Mouse (Mus musculus) midbrain, embryonic 12.5 days (tissue): ENCODE measurements at regions not wholly inside any gene's neighbourhood (a gene's known extent, or its start where the extent isn't known, plus 50 kb on each side); places are given as distances from the start of the nearest gene placed in this dataset.

Experiments
- ATAC-seq: fragments of 200-750 bp; cut with Nextera tagmentation; 2 replicates; pipeline ENCODE4 v1.8.0; 2017; ENCODE audit warnings: low read depth, moderate TSS enrichment, moderate library complexity; ENCODE audit not compliant: low FRiP score
- H3K27ac ChIP-seq: fragments of 300-500 bp; sonication (generic); replicated peaks from 2 replicates; pipeline ENCODE4 v1.5.1; 2016; ENCODE audit warnings: mild to moderate bottlenecking
- H3K27me3 ChIP-seq: fragments of 300-500 bp; sonication (generic); 2 replicates; pipeline ENCODE4 v1.6.1; 2016; ENCODE audit warnings: mild to moderate bottlenecking
- H3K36me3 ChIP-seq: fragments of 300-500 bp; sonication (generic); 2 replicates; pipeline ENCODE4 v1.6.1; 2016
- H3K4me1 ChIP-seq: fragments of 300-500 bp; sonication (generic); 2 replicates; pipeline ENCODE4 v1.6.1; 2016
- H3K4me2 ChIP-seq: fragments of 300-500 bp; sonication (generic); replicated peaks from 2 replicates; pipeline ENCODE4 v1.6.1; 2016; ENCODE audit warnings: mild to moderate bottlenecking, moderate library complexity
- H3K4me3 ChIP-seq: fragments of 300-500 bp; sonication (generic); 2 replicates; pipeline ENCODE4 v1.5.1; 2016; ENCODE audit warnings: mild to moderate bottlenecking
- H3K9ac ChIP-seq: fragments of 300-500 bp; sonication (generic); replicated peaks from 2 replicates; pipeline ENCODE4 v1.6.1; 2016; ENCODE audit warnings: mild to moderate bottlenecking, moderate library complexity
- H3K9me3 ChIP-seq: fragments of 300-500 bp; sonication (generic); 2 replicates; pipeline ENCODE4 v1.6.1; 2016; ENCODE audit warnings: mild to moderate bottlenecking
- WGBS: fragments of 180-500 bp; shearing (Covaris S2); methylation state at CpG from one replicate; pipeline ENCODE4 v1.1.7; 2016; 5-methylcytosine and 5-hydroxymethylcytosine counted together

DNA sequence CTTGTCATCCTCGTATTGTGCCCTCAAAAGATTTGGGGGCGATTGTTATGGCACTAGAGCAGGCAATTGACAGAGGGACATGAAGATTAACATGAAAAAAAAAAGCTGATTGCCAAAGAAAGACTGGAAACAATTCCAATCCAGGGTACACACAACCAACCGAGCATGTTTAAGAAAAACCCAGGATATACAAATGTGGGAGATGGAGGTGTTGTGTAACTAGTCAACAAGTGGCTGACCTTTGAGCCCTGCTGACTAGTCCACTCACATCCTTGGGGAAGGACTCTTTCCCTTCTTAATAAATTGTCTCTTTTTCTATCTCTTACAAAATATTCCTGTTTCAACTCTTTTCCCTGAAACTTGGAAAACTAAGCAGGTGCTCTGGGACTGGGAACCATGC lies 484.9 kb upstream of the Gm5415 start:
- 57% methylated on average over 3 of the region's 3 CpGs for WGBS
- no peak overlapping the region for H3K4me3 ChIP-seq
- H3K4me2 ChIP-seq = no peak overlapping the region
- no peak for ATAC-seq
- no peak overlapping the region for H3K9ac ChIP-seq
- no peaks in the 10 kb centered on the region for H3K27me3 ChIP-seq
- H3K9me3 ChIP-seq = no peaks in the 10 kb centered on the region
- 0 out of 2 replicates have a peak, but pooled peaks cover under 1% of the 10 kb centered on the region for H3K4me1 ChIP-seq
- no peak overlapping the region for H3K27ac ChIP-seq
- H3K36me3 ChIP-seq = no peaks in the 10 kb centered on the region

DNA sequence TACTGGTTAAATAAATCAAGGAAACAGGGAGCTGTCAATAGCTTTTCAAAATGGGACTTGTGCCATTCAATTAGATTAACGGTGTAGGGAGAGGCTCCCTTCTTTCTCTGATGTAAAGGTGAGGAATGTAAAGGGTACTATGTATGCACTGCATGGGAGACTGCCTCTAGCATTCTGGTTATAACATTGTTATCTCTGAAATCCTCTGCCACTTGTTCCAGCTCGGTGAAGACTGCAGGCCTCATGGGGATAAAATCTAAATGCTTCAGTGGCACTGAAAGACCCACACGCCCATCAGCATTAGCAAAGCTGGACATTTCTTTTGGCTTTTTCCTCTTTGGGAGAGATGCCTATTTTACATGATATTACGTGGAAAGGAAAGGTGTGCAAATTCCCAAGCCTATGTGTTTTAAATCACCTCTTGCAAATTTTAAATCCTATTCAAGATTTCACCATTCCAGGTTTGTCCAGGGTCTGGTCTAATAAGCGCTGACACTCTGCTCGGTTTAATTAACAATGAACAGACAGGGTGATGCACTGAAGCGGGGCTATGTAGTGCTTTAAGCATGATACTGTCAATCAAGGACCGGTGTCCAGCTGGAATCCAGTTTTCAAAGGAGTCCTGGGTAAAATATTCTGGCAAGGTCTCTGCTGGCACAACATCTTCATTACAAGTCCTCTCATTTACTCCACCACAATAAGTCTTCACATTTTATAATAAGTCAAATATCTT lies 479.8 kb upstream of the Gm5415 start:
- Histone ChIP-seq H3K27ac (peak overlapping the region; percentile 60; the same call in 1 of the 2 replicates), H3K9me3 (no peaks in the 10 kb centered on the region), H3K4me3 (no peak overlapping the region), H3K4me1 (peaks cover 13% of the 10 kb centered on the region; the same call in 1 of the 2 replicates), H3K9ac (no peak overlapping the region), H3K27me3 (no peaks in the 10 kb centered on the region), H3K4me2 (no peak overlapping the region; the same call in 1 of the 2 replicates), H3K36me3 (no peaks in the 10 kb centered on the region)
- WGBS = 14% methylated on average over 8 of the region's 8 CpGs
- peak; percentile 84 for ATAC-seq

DNA sequence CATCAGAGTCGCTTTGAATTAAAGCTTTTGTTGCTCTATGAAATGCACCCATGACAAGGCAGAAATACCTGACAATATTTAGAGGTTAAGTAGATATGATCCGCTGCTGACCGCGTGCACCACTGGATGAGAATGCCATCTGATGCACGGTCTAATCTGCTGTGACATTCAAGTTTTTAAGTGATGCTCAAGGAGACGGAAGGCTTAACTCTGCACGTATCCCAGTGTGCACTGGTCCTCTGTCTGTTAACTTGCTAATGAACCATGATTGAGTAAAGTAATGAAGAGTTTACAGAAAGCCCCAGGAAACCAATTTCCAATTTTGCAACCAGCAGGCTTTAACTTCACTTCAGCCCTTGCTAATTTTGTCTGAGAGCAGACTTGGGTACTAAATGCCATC lies 478.3 kb upstream of the Gm5415 start:
- Histone ChIP-seq H3K27me3 (no peaks in the 10 kb centered on the region), H3K9me3 (no peaks in the 10 kb centered on the region), H3K36me3 (no peaks in the 10 kb centered on the region), H3K4me2 (no peak overlapping the region), H3K27ac (no peak overlapping the region), H3K4me1 (peaks cover 13% of the 10 kb centered on the region; the same call in 1 of the 2 replicates), H3K4me3 (no peak overlapping the region), H3K9ac (no peak overlapping the region)
- peak; percentile 50; the same call in 1 of the 2 replicates for ATAC-seq
- 18% methylated on average over 7 of the region's 7 CpGs for WGBS

DNA sequence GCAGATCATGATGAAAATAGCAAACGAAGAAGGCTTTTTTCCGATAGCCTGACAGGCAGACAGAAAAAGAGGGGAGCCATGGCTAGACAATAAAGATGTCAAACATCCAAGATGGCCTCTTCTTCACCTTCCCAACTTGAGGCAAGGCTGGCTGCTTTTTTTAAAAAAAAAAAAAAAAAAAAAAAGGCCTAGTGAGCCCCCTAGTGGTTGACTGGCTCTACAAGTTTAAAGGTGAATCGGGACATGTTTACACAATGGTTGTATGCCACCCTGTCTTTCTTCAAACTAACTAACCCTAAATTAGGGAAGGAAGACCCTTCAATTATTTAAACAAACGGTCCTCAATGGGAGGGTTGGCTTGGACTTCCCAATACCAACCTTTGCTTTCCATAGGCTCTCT lies 475.8 kb upstream of the Gm5415 start:
- Histone ChIP-seq H3K27ac (no peak overlapping the region), H3K9me3 (no peaks in the 10 kb centered on the region), H3K4me2 (no peak overlapping the region), H3K4me1 (peaks cover 13% of the 10 kb centered on the region; the same call in 1 of the 2 replicates), H3K27me3 (no peaks in the 10 kb centered on the region), H3K36me3 (no peaks in the 10 kb centered on the region), H3K4me3 (no peak overlapping the region), H3K9ac (no peak overlapping the region)
- no peak for ATAC-seq
- WGBS = 85% methylated on average over 4 of the region's 4 CpGs

DNA sequence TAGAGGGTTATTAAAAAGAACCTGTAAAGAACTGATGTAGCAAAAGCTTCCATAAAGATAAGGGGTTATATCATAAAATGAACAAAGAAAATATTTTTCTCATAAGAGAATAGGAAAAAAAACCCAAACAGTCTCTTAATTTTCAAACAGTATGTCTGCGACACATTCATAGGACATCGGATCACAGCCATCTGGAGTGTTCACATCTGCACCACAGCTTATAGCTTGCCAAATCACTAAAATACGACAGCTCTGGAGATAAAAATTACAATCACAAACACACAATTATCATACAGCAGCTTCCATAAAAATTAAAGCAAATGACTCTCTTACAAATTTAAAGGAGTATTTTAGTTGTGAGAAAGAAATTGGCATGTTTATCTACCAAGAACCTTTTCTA lies 456.9 kb upstream of the Gm5415 start:
- Histone ChIP-seq H3K27me3 (no peaks in the 10 kb centered on the region), H3K9me3 (no peaks in the 10 kb centered on the region), H3K9ac (no peak overlapping the region), H3K27ac (no peak overlapping the region), H3K36me3 (no peaks in the 10 kb centered on the region), H3K4me1 (no peaks in the 10 kb centered on the region), H3K4me2 (no peak overlapping the region), H3K4me3 (no peak overlapping the region)
- no peak for ATAC-seq
- WGBS = 92% methylated on average over 3 of the region's 3 CpGs

DNA sequence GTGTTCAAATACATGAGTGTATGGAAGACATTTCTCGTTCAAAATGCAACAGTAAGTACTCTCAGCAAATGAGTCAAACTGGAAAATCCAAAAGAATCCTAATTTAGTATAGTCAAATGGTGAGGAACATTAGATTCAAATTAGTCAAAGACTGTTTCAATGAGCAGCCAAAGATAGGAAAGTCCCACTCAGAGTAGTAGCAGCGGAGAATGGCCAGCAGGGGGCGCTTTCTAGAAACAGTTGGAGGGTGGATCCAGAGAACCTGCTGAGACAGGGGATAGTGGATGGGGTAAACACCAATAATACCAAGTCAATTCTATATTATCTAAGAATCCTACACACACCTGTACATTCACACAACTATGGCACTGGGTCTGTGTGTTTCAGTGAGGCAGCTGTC lies 417.9 kb upstream of the Gm5415 start:
- Histone ChIP-seq H3K4me1 (no peaks in the 10 kb centered on the region), H3K9ac (no peak overlapping the region), H3K36me3 (no peaks in the 10 kb centered on the region), H3K27ac (no peak overlapping the region), H3K4me2 (no peak overlapping the region), H3K27me3 (no peaks in the 10 kb centered on the region), H3K4me3 (no peak overlapping the region), H3K9me3 (no peaks in the 10 kb centered on the region)
- 69% methylated on average over 3 of the region's 3 CpGs for WGBS
- ATAC-seq = no peak

DNA sequence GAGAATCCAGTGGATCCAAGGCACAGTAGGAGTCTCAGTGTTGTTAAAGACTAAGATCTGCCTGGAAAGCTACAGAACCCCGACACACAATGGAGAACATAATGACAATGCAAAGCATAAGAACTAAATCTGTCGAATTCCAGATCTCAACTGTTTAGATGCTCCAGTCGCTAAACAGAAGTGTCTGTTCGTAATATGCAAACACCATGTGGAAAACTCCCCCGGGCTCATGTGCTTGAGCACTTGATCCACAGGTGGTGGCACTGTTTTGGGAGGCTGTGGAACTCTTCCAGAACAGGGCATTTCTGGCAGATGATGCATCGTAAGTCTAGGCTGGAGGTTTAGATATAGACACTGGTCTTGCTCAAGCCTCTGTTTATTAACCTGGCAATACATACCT lies 412.2 kb upstream of the Gm5415 start:
- no peak overlapping the region for H3K4me3 ChIP-seq
- no peaks in the 10 kb centered on the region for H3K9me3 ChIP-seq
- no peak overlapping the region for H3K9ac ChIP-seq
- no peak overlapping the region for H3K27ac ChIP-seq
- no peaks in the 10 kb centered on the region for H3K27me3 ChIP-seq
- no peak overlapping the region for H3K4me2 ChIP-seq
- H3K36me3 ChIP-seq = no peaks in the 10 kb centered on the region
- ATAC-seq = no peak
- no peaks in the 10 kb centered on the region for H3K4me1 ChIP-seq
- WGBS = 88% methylated on average over 6 of the region's 6 CpGs

DNA sequence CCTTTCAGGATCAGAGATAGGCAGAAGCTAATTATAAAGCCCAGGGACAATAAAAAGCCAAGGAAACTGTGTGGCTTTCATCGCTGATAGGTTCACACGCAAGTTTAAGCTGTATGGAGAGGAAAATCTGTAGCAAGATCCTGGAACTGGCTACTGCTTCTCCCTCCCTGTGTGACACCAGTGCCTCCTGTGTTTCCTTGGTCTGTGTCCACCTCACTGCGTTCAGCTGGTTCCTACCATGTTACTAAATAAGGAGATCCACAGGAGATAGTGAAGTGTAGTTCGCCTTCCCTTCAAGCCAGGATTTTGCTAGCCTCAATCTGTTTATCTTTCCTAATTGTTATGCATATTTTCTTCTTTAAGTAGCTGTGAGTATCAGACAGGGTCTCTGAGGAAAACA lies 399.2 kb upstream of the Gm5415 start:
- 76% methylated on average over 4 of the region's 4 CpGs for WGBS
- H3K36me3 ChIP-seq = no peaks in the 10 kb centered on the region
- no peaks in the 10 kb centered on the region for H3K27me3 ChIP-seq
- H3K9me3 ChIP-seq = no peaks in the 10 kb centered on the region
- H3K4me1 ChIP-seq = no peaks in the 10 kb centered on the region; the same call in 1 of the 2 replicates
- no peak overlapping the region for H3K9ac ChIP-seq
- no peak overlapping the region for H3K4me3 ChIP-seq
- no peak overlapping the region for H3K27ac ChIP-seq
- ATAC-seq = no peak
- no peak overlapping the region for H3K4me2 ChIP-seq

DNA sequence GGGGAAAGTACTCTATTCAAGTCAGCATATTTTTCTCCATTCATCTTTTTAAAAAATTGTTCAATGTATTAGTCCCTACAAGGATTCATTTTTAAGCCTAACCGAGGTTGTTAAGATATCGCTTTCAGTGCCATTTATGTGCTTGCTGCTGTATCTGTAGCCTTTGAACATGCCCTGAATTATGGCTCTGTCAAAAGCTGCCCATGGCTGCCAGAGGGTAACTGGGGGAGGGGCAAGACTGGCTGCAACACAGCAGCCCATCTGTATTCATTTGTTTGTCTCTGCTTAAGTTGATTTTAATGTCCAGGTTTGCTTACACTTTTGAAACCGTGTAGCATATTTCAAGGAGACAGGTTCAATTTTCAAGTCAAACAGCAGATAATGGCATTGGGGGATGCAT lies 383.3 kb upstream of the Gm5415 start:
- Histone ChIP-seq H3K27me3 (no peaks in the 10 kb centered on the region), H3K4me1 (no peaks in the 10 kb centered on the region), H3K9ac (no peak overlapping the region), H3K4me3 (no peak overlapping the region), H3K4me2 (no peak overlapping the region), H3K36me3 (no peaks in the 10 kb centered on the region), H3K9me3 (no peaks in the 10 kb centered on the region), H3K27ac (no peak overlapping the region)
- 85% methylated on average over 3 of the region's 3 CpGs for WGBS
- ATAC-seq = no peak

DNA sequence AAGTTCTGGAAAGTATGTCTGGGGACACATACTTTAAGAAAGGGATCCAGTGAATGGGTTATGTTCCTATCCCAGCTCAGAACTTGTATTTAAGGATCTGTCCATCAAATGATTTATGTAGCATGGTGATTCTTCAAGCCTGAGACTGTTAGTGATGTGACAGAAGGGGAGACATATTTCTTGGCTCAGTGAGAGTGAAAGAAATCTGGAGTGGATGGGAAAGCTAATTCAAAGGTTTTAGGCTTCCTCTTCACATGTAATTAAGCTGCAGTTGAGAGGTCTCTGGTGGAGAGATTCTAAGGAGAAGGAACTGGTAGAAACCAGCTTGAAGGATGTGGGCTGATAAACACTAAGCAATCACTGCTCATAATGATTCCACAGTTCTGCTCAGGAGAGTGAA lies 355.3 kb upstream of the Gm5415 start:
- no peak overlapping the region for H3K27ac ChIP-seq
- H3K4me3 ChIP-seq = no peak overlapping the region
- ATAC-seq = no peak
- no peaks in the 10 kb centered on the region for H3K9me3 ChIP-seq
- H3K4me1 ChIP-seq = no peaks in the 10 kb centered on the region
- no peaks in the 10 kb centered on the region for H3K36me3 ChIP-seq
- H3K9ac ChIP-seq = no peak overlapping the region
- H3K27me3 ChIP-seq = no peaks in the 10 kb centered on the region
- no peak overlapping the region for H3K4me2 ChIP-seq

DNA sequence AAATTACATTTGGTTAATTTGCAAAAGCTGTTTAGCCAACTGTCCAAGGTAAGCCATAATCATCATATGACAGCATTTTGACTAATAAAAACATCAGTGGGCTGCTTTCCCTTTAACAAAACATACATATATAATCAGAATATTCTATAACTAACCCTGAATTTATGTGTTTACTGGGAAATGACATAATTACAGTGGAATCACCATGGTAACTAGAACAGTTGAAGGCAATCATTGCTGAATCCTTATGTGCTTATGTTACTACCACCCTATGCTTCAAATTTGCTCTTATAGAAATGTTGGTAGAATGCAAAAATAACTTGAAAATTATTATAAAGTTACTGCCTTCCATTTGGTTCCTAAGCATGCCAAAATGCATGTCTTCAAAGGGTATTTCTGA lies 340.6 kb upstream of the Gm5415 start:
- no peaks in the 10 kb centered on the region for H3K9me3 ChIP-seq
- no peak overlapping the region for H3K27ac ChIP-seq
- no peak for ATAC-seq
- H3K36me3 ChIP-seq = no peaks in the 10 kb centered on the region
- H3K4me1 ChIP-seq = no peaks in the 10 kb centered on the region
- H3K9ac ChIP-seq = no peak overlapping the region
- no peak overlapping the region for H3K4me2 ChIP-seq
- no peaks in the 10 kb centered on the region for H3K27me3 ChIP-seq
- no peak overlapping the region for H3K4me3 ChIP-seq

DNA sequence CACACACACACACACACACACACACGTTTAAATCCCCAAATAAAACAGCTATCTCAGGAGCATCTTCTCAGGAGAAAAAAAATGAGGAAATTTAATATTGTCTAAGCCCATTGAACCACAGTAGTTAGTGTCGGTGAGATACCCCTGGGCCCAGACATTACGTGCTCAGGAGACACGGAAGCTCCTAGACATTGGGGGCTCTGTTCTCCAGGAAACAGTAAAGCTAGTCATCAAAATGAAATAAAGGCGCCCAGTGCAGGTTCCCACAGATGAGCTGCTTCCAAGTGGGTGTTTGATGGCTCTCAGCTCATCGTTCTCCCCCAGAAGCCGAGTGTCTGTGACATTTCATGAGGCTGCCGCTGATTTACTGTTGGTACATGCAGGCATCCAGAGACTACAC lies 325.8 kb upstream of the Gm5415 start:
- Histone ChIP-seq H3K9me3 (no peaks in the 10 kb centered on the region), H3K4me3 (no peak overlapping the region), H3K4me2 (no peak overlapping the region), H3K9ac (no peak overlapping the region), H3K36me3 (no peaks in the 10 kb centered on the region), H3K4me1 (no peaks in the 10 kb centered on the region), H3K27me3 (no peaks in the 10 kb centered on the region), H3K27ac (no peak overlapping the region)
- ATAC-seq = no peak
- WGBS = 81% methylated on average over 8 of the region's 8 CpGs

DNA sequence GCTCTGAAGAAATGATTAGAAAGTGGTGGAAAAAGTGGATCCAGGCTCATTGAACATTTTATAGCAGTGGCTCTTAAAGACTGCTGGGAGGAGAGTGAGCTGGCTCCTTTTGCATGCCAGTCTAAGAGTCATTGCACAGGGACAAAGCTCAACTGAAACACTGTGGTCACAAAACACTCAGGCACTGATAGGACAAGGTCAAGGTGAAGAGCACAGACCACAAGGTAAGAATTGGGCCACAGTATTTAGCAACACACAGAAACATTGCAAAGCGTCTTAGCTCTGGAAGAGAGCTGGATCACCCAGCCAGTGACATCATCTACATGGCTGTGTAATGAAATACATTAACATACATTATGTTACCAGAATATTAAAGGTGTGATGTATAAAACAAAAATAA lies 319.0 kb upstream of the Gm5415 start:
- Histone ChIP-seq H3K4me3 (no peak overlapping the region), H3K27me3 (no peaks in the 10 kb centered on the region), H3K9me3 (no peaks in the 10 kb centered on the region), H3K4me1 (no peaks in the 10 kb centered on the region), H3K27ac (no peak overlapping the region), H3K4me2 (no peak overlapping the region), H3K9ac (no peak overlapping the region), H3K36me3 (no peaks in the 10 kb centered on the region)
- no peak for ATAC-seq
- 83% methylated on average over 1 of the region's 1 CpGs for WGBS
